Mouse (Mus musculus): ENCODE measurements around the gene D1Ertd622e. TPM values are rescaled to one million over a fixed set of nuclear protein-coding genes. Genes with fewer than 3 reads are reported as not detected.

Gene D1Ertd622e
- polyA plus RNA-seq (2021; fragmentation: Nextera tagmentation): 15.1 and 16.0 TPM in 2 replicates
- long read RNA-seq, experiment 1, full-length matches to known transcripts: 43 of 48 reads
- long read RNA-seq, experiment 1, partial matches to known transcripts: 0 of 48 reads
- long read RNA-seq, experiment 1, other reads (novel, unspliced or antisense): 5 of 48 reads
- long read RNA-seq, experiment 2, full-length matches to known transcripts: 79 of 88 reads
- long read RNA-seq, experiment 2, partial matches to known transcripts: 1 of 88 reads
- long read RNA-seq, experiment 2, other reads (novel, unspliced or antisense): 8 of 88 reads

DNA sequence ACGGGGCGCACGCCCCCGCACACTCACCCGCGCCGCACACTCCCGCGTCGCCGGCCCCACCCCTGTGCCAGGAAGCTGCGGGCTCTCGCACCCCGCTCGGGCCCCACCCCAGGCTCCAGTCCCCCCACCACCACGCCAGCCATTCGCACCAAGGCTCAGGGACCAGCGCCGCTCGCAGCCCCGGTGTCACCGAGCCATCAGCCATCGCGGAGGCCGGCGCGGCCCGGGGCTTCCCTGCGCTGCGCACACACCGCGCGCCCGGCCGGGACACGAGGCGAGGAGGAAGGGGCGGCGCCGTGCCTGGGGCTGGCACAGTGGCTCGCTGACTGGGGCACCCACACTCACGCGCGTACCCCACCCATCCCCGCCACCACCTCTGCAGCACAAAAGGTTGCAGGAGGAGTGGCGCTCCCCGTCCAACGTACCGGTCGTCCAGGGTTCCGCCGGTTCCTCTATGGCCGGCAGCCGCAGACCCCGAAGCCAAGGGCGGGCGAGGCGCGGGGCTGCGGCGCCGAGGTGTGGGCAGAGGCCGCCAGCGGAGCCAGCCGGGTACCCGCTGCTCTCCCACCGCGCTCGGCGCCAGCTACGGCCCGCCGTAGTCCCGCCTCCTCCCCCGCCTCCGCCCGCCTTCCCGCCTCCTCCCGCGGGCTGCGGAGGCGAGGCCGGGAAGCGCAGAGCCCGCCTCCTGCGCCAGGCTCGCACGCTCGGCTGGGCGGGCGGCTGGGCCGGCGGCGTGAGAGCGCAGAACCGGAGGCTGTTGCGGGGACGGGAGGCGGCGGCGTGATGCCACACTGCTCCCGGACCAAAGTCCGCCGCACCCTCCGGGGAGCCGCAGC lies at the start of gene D1Ertd622e:
TSS of gene D1Ertd622e (minus strand) at position 669 of the 836 bp plus-strand sequence.

Other genes with a start within 250 kb of the D1Ertd622e start
- gene Gin1, start 108.1 kb upstream of the D1Ertd622e start, polyA plus RNA-seq (2021; fragmentation: Nextera tagmentation): 10.2 and 11.7 TPM in 2 replicates
- gene Ppip5k2, start 108.3 kb upstream of the D1Ertd622e start, polyA plus RNA-seq (2021; fragmentation: Nextera tagmentation): 2.1 and 2.3 TPM in 2 replicates